Mouse (Mus musculus) layer of hippocampus, adult 11-12 months (tissue): ENCODE results near the gene Zc3h12c.
A peak's percentile ranks its signal among the peaks of the same experiment; 100 is the strongest.

Experiments used
- DNase-seq: peaks from one replicate; pipeline ENCODE4 v3.0.0; 2022; ENCODE audit warnings: low spot score

Gene Zc3h12c

DNA sequence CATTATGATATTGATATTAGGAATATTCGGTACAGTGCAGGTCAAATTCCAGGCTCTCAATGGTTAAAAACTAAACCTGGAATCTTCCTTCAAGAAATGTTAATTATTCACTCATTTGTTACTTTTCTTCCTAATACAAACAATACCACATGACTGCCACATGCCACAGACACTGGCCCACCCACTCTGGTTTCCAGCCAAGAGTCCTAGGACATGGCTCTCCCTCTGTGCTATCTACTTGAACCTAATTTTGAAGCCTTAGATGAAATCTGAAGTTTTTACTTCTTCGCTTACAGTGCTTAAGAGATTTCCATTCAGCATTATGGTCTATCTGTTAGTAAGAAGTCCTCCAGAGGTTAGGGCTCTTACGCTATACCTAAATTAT is 2.7 kb downstream of the Zc3h12c start:
- no peak for DNase-seq

DNA sequence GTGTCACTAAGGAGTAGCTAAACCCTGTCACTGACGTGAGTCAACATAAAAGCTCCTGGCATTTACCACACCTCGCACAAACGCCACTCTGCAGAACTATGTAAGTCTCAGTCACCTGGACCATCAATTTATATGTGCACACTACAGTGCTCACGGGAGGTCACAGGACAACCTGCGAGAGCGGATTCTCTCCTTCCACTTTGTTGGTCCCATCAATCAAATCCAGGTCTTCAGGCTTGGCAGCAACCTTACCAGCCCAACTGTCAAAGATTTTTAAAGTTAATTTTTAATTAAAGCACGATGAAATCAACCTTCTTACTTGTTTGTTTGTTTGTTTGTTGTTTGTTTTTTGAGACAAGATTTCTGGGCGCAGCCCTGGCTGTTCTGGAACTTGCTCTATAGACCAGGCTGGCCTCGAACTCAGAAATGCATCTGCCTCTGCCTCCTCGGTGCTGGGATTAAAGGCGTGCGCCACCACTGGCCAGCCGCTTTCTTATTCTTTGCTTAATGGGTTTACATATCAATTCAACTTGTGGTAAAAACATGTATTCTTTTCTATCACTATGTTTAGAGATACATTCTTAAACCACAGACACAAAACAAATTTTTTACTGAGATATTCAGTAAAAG is 3.2 kb downstream of the Zc3h12c start:
- no peak for DNase-seq

DNA sequence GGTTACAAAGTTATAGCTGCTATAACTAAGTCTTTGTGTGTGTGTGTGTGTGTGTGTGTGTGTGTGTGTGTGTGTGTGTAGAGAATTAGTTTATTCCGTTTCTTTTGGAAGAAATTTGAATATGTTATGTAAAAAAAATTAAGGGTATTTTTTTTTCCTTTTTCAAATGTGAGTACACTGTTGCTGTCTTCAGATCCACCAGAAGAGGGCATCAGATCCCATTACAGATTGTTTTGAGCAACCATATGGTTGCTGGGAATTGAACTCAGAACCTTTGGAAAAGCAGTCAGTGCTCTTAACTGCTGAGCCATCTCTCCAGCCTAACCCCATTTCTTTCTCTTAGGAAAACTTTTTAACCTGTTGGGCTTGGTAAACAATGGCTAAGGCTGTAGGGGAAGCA is 7.9 kb downstream of the Zc3h12c start:
- no peak for DNase-seq

GRCm38 (mm10) chr9:52158561-52158960 is 9.8 kb downstream of the Zc3h12c start:
- no peak for DNase-seq

DNA sequence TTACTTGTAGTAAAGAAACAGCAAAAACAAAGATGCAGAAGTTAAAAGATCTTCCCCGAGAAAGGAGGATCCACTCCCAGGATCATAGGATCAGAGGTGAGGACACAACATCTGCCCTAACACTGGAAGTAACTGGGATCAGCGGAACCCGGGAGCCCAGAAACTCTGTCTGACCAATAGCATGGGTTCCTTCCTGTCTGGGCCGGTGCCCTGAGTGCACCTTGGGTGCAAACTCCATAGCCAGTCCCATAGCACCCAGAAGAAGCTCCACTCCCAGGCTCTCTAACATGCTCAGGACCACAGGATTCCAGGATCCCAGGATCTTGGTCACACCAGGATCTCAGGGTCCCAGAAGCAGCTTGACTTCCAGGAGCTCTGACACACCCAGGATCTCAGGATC is 13.0 kb downstream of the Zc3h12c start:
- DNase-seq, result no peak

DNA sequence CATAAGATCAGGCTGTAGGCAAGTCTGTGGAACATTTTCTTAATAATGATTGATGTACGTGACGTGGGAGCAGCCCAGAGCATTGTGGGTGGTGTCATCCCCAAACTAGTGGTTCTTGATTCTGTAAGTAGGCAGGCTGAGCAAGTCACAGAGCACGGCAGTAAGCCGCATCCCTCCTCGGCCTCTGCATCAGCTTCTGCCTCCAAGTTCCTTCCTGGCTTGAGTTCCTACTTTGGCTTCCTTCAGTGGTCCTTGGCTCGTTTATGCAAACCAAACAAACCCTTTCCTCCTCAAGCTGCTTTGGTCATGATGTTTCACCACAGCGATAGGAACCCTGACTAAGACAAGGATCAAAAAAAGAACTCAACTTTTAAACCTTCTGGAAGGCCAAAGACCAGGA is 14.1 kb downstream of the Zc3h12c start:
- no peak for DNase-seq

GRCm38 (mm10) chr9:52152076-52152826 is 16.1 kb downstream of the Zc3h12c start:
- DNase-seq, result no peak

DNA sequence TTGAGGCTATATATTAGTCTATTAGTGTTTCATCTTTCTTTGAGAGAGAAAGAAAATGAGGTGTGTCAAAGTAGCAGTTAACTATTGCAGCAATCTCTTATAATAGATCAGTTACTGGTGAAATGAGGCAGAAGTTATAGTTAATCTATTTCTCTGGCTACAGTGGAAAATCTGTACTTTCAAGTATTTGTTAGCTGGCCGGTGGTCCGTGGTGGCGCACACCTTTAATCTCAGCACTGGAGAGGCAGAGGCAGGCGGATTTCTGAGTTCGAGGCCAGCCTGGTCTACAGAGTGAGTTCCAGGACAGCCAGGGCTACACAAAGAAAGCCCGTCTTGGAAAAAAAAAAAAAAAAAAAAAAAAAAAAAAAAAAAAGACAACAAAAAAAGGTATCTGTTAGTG is 18.6 kb downstream of the Zc3h12c start:
- no peak for DNase-seq

- no peak for DNase-seq
These were observed 19.1 kb downstream of the Zc3h12c start for GRCm38 (mm10) chr9:52149286-52149685.

GRCm38 (mm10) chr9:52148831-52149230 is 19.5 kb downstream of the Zc3h12c start:
- no peak for DNase-seq

DNA sequence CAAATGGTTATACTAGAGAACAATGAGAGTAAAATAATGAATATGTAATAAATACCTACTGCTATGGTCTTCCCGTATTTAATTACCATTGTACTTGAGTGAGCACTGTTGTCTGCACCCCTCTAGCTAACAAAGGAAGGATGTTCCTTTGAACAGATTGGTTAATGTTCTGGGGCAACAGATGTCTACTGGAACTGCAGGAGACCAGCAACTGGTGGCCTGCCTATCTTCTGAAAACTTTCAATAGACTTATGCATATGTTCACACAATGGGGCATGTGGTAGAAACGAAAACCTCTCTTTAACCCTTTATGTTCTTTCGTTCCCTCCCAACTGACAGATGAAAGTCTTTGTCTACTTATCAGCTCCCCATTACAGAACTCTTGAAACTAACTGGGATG is 20.1 kb downstream of the Zc3h12c start:
- no peak for DNase-seq

GRCm38 (mm10) chr9:52146241-52146640 is 22.1 kb downstream of the Zc3h12c start:
- DNase-seq, result peak; percentile 23

GRCm38 (mm10) chr9:52132771-52133170 is 35.6 kb downstream of the Zc3h12c start:
- no peak for DNase-seq

DNA sequence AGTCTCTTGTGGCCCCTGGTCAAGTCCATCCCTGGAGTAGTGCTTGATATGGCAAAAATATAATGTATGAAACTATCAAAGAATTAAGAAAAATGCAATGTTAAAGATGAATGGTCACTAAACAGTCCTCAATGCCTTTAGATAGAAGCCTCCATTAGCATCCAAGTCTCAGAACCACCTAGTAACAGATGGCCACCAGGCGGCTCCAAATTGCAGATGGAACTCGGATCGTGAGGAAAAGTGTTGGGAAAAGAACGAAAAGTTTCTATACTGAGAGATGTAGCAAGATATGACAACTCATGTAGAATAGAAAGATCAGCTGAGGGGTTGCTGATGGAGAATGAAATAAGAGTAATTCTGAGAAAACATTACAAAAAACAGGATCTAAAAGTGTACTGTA is 38.0 kb downstream of the Zc3h12c start:
- peak; percentile 31 for DNase-seq

DNA sequence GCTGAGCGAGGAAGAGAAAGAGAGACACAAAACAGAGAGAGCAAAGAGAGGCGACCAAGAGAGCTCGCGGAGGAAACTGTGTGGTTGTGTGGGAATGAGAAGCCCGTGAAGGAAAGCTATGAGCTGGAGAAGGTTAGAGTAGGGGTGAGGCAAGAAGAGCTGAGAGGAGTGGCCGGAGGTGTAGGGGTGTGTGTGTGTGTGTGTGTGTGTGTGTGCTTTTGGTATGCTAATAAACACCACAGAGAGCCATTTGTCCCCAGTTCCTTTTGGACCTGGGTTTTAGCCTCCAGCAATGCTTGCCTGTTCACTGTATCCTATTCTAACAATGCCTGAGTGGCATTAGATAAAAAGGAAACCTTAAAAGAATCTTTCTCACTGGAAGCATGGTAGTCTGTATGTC is 43.1 kb downstream of the Zc3h12c start:
- DNase-seq, result no peak

GRCm38 (mm10) chr9:52119212-52119611 is 49.2 kb downstream of the Zc3h12c start:
- no peak for DNase-seq

GRCm38 (mm10) chr9:52113091-52113490 is 55.3 kb downstream of the Zc3h12c start:
- DNase-seq, result no peak

- DNase-seq, result no peak
These were observed 57.6 kb downstream of the Zc3h12c start for GRCm38 (mm10) chr9:52110738-52111137.

GRCm38 (mm10) chr9:52107161-52107560 is 61.2 kb downstream of the Zc3h12c start:
- no peak for DNase-seq

DNA sequence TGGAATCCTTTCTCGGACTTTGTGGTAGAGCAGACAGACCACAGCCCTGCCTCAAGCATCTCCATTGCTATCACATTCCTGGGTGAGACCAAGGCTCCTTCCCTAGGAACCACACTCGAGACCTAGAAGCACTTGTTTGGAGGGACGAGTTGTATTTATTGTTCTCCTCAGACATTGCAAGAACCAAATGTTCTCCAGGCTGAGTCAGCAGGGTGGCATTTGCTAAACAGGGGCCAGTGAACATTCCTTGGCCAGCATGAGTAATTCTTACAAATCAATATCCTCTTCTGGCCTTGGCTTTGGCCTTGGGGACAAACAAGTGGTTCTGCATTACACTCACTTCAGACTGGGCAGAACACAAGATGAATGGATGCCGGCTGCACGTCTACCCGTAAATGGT is 62.9 kb downstream of the Zc3h12c start:
- DNase-seq, result peak; percentile 1

DNA sequence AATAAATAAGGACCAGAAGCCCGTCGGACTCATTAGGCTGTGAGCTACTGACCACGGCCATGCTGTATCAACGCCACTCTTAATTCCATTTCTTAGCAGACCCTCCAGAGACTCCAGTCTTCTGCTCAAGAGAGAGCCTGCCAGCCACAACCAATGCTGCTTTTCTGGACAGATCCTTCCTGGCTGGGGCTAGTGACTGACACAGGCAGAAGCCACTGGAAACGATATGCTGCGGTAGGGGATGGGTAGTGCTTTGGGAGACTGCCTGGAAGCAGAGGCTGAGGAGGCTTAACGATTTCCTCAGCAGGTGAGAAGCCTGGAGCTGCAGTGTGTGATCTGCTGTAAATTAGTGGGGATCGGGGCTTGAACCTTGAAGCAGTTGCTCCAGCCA is 64.2 kb downstream of the Zc3h12c start:
- no peak for DNase-seq

GRCm38 (mm10) chr9:52103448-52104224 is 64.7 kb downstream of the Zc3h12c start:
- no peak for DNase-seq
